Mouse (Mus musculus) kidney, adult 8-10 months (tissue): ENCODE data around the gene Cdc42se2.
A peak's percentile ranks its signal among the peaks of the same experiment; 100 is the strongest.

Experiments used
- DNase-seq, 2 experiments: peaks; one replicate each; pipeline ENCODE4 v3.0.0; 2022

The Cdc42se2 gene

GRCm38 (mm10) chr11:54786858-54787487 lies 502 bp downstream of the Cdc42se2 start:
- DNase-seq: peak; percentile 33 to 49

DNA sequence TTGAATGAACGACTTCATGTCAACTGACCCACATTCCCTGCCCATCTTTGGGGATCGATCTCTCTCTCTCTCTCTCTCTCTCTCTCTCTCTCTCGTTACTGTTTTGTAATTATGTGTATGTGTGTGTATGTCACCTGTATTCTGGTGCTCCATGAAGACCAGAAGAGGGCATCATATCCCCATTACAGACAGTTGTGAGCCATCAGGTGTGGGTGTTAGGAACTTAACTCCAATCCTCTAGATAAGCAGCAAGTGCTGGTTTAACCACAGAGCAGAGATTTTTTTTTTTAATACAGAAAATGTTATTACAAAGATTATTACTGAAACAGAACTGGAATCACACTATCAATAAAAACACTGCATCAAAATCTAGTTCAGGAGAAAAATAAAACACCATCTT lies 1.9 kb downstream of the Cdc42se2 start:
- no peak for DNase-seq

GRCm38 (mm10) chr11:54784436-54784835 lies 3.0 kb downstream of the Cdc42se2 start:
- no peak for DNase-seq

- DNase-seq: no peak
Measured at GRCm38 (mm10) chr11:54782253-54782652, 5.2 kb downstream of the Cdc42se2 start.

GRCm38 (mm10) chr11:54779946-54780345 lies 7.5 kb downstream of the Cdc42se2 start:
- no peak for DNase-seq

DNA sequence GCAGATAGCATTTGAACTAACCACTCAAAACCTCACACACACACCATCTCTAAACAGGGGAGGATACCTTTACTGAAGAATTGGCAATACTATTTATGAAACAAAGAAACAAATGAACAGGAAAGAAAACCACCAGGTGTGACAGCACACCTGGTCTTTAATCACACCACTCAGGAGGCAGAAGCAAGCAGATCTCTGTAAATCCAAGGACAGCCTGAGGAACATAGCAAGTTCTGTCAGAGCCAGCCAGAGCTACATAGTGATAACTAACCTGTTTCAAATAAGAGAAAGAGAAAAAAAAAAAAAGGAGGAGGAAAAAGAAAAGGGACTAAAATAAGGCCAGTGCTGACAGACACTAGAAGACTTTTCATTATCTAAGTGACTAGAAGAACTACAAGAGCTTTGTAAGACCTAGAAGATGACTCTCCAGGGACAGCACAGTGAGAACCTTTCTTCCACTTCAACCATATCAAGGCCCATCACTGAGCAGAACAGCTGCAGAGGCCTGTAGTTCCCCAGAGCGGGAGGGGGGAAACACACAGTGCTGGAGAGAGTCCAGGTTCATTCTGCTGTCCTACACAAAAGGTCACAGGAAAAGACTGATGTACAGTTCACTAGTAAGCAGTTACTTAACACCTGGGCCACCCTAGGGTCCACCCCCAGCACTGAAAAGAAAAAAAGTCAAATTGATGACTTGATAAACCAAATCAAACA lies 9.2 kb downstream of the Cdc42se2 start:
- no peak for DNase-seq

- no peak for DNase-seq
Measured at GRCm38 (mm10) chr11:54777387-54778130, 9.9 kb downstream of the Cdc42se2 start.

- no peak for DNase-seq
Measured at GRCm38 (mm10) chr11:54776735-54777333, 10.6 kb downstream of the Cdc42se2 start.

DNA sequence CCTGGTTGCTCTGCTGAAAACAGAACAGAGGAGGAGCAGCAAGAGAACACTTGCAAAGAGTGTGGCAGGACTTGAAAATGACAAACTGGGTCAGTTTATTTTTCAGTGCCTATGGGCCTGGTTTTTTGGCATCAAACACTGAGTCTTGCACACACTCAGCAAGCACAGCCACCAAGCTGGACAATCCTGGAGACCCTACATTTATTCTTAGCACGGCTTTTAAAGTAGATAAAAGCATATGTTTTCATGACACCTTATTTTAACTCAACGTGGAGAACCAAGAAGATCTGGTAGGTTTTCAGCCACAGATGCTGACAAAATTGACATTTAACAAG lies 11.1 kb downstream of the Cdc42se2 start:
- DNase-seq: no peak

DNA sequence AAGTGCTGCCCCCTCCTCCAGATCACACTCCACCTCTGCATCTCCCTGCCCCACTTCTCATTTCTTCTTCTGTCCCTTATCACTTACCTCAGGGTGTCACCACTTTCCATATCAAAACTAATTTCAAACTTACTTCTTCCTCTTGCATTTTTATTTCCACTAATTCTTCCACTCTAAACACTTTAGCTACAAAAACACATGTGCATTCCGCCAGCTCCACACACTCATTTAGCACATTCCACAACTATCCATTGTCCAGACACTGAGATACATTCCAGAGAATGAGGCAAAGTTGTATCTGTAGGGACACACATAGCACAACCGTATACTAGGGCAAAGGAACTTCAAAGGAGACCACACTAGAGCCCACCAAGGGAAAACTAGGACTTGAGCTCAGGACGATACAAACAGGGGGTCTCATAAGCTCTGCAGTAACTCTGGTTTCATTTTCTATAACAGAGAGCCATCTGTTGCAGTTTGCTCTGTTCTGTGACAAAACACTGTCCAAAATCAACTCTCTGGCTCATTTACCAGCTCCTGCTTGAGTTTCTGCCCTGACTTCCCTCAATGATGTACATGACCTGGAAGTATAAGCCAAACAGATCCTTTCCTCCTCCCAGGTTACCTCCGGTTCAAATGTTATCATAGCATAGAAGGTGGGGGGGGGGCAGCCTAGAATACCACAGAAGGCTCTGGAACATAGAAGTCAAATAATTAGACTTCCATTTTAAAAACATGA lies 11.7 kb downstream of the Cdc42se2 start:
- no peak for DNase-seq

GRCm38 (mm10) chr11:54774282-54775078 lies 13.0 kb downstream of the Cdc42se2 start:
- no peak for DNase-seq

DNA sequence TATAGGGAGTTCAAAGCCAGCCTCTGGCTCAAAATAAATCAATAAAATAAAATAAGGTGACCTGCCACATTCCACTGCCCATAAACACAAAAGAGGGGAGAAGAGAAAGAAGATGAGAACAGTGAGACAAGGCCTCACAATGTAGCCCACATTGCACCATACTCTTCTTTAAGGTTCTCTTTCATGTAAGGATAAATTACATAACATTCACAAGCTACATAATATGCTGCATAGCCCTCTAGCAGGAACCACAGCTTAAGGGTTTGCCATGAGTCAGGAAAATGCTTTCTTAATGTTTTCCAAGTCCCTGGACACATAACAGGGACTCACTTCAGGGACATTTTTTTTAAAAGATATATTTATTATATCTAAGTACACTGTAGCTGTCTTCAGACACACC lies 15.9 kb downstream of the Cdc42se2 start:
- no peak for DNase-seq

- no peak for DNase-seq
Measured at GRCm38 (mm10) chr11:54769843-54770242, 17.6 kb downstream of the Cdc42se2 start.

- DNase-seq: no peak
Measured at GRCm38 (mm10) chr11:54768116-54768690, 19.3 kb downstream of the Cdc42se2 start.

- no peak for DNase-seq
Measured at GRCm38 (mm10) chr11:54764759-54765158, 22.7 kb downstream of the Cdc42se2 start.

DNA sequence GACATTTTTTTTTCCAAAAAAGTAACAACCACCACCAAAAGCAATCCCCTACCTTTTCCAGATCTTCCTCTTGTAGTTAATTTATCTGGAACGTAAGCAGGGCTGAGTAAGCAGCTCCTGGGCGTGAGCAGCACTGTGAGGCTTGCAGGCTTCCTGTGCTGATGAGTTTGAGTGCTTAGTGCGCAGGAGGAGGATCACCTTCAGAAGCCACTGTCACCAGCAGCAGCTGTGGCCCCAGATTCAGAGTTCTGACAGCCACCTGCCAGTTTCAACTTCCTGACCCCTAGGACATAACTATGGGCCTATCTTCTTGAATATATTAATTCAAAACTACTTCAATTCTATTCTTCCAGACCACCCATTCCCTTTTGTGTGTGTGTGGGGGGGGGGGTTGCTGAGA lies 23.4 kb downstream of the Cdc42se2 start:
- no peak for DNase-seq

DNA sequence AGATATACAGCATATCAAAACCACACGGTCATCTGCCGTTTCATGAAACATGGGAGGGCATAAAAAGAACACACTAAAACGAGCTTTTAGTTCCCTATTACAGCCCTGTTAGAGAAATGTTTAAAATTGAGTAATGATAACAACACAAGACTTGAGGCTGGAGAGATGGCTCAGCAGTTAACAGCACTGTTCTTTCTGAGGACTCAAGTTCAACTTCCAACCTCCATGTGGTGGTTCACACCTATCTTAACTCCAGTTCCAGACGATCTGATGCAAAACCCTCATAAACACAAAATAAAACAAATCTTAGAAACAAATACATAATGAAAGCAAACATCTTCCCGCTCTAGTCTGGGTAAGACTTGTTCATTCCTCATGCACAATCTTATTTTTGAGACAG lies 24.7 kb downstream of the Cdc42se2 start:
- no peak for DNase-seq

DNA sequence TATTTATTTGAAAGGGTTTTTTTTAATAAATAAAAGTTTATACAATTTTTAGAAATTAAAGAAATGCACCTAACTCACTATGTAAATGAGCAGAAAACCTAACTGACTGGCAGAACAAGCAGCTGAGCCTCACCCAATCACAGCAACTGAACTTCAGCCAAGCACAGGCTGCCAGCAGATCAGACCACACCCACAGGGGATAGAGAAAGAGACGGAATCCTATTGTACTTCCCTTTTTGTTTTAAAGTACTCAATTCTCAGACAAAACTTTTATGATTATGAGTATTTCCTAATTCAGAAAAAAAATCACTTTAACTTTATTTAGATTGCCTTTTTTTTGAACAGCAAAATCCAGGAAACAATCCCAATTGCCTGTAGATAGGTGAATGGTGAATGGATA lies 29.5 kb downstream of the Cdc42se2 start:
- DNase-seq: no peak

- no peak for DNase-seq
Measured at GRCm38 (mm10) chr11:54755148-54755664, 32.3 kb downstream of the Cdc42se2 start.

- no peak for DNase-seq
Measured at GRCm38 (mm10) chr11:54754301-54755147, 33.0 kb downstream of the Cdc42se2 start.

DNA sequence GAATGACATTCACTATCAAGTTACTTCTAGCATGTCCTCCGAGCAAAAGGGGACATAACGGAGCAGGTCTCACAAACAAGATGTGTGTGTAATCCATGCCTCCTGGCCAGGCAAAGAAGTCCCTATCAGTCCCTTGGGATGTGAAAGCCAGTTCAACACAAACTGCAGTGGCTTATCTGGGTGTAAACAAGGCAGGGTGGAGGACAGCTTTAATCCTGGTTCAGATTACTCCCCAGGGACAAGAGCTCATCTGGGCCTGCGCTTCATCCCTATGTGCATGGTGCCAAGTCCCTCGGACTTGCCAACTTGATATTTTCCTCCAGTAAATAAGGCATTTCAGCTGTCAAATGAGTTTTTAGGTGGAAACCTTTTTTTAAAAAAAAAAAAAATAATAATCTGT lies 36.0 kb downstream of the Cdc42se2 start:
- no peak for DNase-seq
